Mouse (Mus musculus) ES-Bruce4 (cell line): Measurements from ENCODE around the gene Raly. TPM values are rescaled to one million over a fixed set of nuclear protein-coding genes. Genes with fewer than 3 reads are reported as not detected.
"Not testable (repeated sequence)": the region's sequence is repeated elsewhere in the genome, so short reads cannot be mapped to it uniquely, and the experiment has no call there.

Experiments
- H3K27ac ChIP-seq: 2 replicates; pipeline ENCODE4 v1.5.1; 2012; ENCODE audit warnings: low read length, inconsistent platforms; ENCODE audit not compliant: insufficient read depth
- H3K27me3 ChIP-seq: 2 replicates; pipeline ENCODE4 v1.6.1; 2012; ENCODE audit warnings: mild to moderate bottlenecking, low read length, inconsistent platforms; ENCODE audit not compliant: control insufficient read depth, poor library complexity, insufficient read depth, severe bottlenecking
- H3K36me3 ChIP-seq: 2 replicates; pipeline ENCODE4 v1.6.1; 2012; ENCODE audit warnings: inconsistent platforms, mild to moderate bottlenecking, low read length, moderate library complexity; ENCODE audit not compliant: control insufficient read depth, poor library complexity, insufficient read depth, severe bottlenecking
- H3K4me1 ChIP-seq: one replicate; pipeline ENCODE4 v1.8.1; 2011; ENCODE audit warnings: low read length; ENCODE audit not compliant: control insufficient read depth, insufficient read depth
- H3K4me3 ChIP-seq: 2 replicates; pipeline ENCODE4 v1.5.1; 2011; ENCODE audit warnings: low read depth, mild to moderate bottlenecking, low read length
- H3K9ac ChIP-seq: 2 replicates; pipeline ENCODE4 v1.6.1; 2012; ENCODE audit warnings: low read depth, mild to moderate bottlenecking, inconsistent platforms; ENCODE audit not compliant: poor library complexity, severe bottlenecking
- H3K9me3 ChIP-seq: replicated peaks from 2 replicates; pipeline ENCODE4 v1.6.1; 2012; ENCODE audit warnings: mild to moderate bottlenecking, low read length, inconsistent platforms; ENCODE audit not compliant: control insufficient read depth, poor library complexity, insufficient read depth, severe bottlenecking
- CTCF ChIP-seq: IDR thresholded peaks from one replicate; pipeline ENCODE4 v1.8.1; 2011; ENCODE audit warnings: low read depth, low read length
- EP300 ChIP-seq: IDR thresholded peaks from 2 replicates; pipeline ENCODE4 v1.6.1; 2011; ENCODE audit warnings: low read depth, low read length; ENCODE audit not compliant: insufficient read depth
- POLR2A ChIP-seq: IDR thresholded peaks from one replicate; pipeline ENCODE4 v1.8.1; 2011; ENCODE audit warnings: low read length; ENCODE audit not compliant: insufficient read depth
- polyA plus RNA-seq: library from polyadenylated mRNA; stranded (reverse); fragments of >200 nt; gene quantifications from 2 replicates; pipeline ENCODE4 v1.2.4, GENCODE M21; 2011; ENCODE audit warnings: low read depth; ENCODE audit not compliant: missing spikeins, insufficient read depth, insufficient read length

Raly gene
- polyA plus RNA-seq, 1 experiment: 241 TPM

DNA sequence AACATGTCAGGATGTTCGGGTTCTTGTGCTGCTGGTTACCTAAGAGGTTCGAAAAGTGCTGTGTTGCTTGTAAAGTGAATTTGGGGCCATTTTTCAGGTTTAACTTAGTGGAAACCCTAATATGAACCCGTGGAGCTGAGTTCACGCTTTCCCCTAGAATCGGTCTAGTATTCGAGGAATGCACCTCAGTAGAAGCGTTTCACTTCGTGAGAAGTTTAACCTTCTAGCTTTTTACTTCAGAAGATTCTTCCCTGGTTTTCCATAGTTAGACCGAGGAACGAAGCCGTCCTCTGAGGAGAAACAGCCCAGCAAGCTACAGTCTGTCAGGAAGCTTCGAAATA, 102.1 kb downstream of the Raly start:
- H3K27me3 ChIP-seq: no peaks in the 10 kb centered on the region
- H3K4me1 ChIP-seq: no peaks in the 10 kb centered on the region
- peak overlapping the region; percentile 80 for H3K9ac ChIP-seq
- peak overlapping the region; percentile 82 for H3K27ac ChIP-seq
- H3K36me3 ChIP-seq: peaks cover 37% of the 10 kb centered on the region
- peak overlapping the region; percentile 56 for H3K4me3 ChIP-seq
- no peaks in the 10 kb centered on the region for H3K9me3 ChIP-seq
- TF ChIP-seq POLR2A: no peak
- TF ChIP-seq CTCF: no peak

DNA sequence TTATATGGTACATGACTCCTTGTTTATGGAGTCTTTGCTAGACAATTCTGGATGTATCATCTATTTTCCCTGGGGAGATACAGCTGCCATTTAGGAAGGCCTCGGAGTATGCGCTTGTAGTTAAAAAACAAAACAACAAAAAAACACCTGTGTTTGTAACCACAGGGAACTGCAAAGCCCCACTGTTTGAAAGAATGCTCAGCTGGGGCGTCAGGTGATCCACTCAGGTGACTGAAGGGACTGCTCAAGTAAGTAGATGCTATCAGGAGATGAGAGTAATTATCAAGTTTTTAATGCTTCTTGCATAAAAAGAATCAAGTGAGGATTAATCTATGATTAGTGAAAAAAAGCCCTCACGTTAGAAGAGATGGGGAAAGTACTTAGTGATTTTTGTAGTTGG, 102.7 kb downstream of the Raly start:
- no peaks in the 10 kb centered on the region for H3K27me3 ChIP-seq
- no peak overlapping the region for H3K4me3 ChIP-seq
- peak overlapping the region; percentile 80 for H3K27ac ChIP-seq

DNA sequence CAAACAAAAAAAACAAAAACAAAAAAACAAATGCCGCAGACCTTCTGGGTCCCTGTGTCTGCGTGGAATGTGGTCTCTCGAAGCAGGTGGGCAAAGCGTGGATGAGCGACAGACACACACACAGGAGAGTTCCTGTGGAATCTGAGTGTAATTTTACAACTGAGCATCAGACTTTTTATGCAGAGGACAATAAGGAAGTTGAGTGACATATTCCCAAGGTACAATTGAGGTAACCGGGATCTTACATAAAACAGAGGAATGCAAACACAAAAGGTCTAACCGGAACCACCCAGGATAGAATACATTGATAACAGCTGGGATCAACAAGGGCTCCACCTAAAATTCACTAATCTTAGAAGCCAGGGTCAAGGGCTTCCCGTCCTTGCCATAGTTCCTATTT, 108.1 kb downstream of the Raly start:
- H3K36me3 ChIP-seq, H3K27me3 ChIP-seq, H3K9ac ChIP-seq, H3K9me3 ChIP-seq, H3K4me1 ChIP-seq, H3K4me3 ChIP-seq: not testable (repeated sequence)
- H3K27ac ChIP-seq: peak overlapping the region; percentile 93
- peak; percentile 53; the same call in 1 of the 2 replicates for TF ChIP-seq EP300

More for the DNA sequence above, 102.7 kb downstream of the Raly start:
- no peaks in the 10 kb centered on the region for H3K9me3 ChIP-seq
- peak overlapping the region; percentile 80 for H3K9ac ChIP-seq
- peaks cover 31% of the 10 kb centered on the region for H3K36me3 ChIP-seq
- TF ChIP-seq CTCF (no peak), EP300 (no peak), POLR2A (no peak)
- no peaks in the 10 kb centered on the region for H3K4me1 ChIP-seq

DNA sequence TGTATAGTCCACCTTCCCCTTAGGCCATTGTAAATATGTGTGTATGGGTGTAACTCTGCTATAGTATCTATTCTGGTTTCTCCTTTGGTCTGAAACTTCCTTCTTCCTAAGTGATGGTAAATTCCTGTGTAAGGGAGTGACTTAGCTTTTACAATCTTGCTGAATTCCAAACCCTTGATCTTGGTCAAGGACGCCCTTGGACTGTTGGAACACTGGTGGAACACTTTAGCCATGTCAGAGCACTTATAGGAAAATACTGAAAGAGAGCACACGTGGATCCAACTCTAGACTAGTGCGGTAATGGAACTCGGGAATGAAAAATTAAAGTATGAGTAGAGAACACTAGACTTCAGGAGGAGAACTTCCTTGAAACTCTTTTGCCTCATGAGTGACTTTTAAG, 108.5 kb downstream of the Raly start:
- H3K27ac ChIP-seq: peak overlapping the region; percentile 99
- not testable (repeated sequence) for H3K9ac ChIP-seq, H3K27me3 ChIP-seq, H3K9me3 ChIP-seq, H3K36me3 ChIP-seq, H3K4me3 ChIP-seq, H3K4me1 ChIP-seq
- TF ChIP-seq EP300: peak; percentile 23; the same call in 1 of the 2 replicates

DNA sequence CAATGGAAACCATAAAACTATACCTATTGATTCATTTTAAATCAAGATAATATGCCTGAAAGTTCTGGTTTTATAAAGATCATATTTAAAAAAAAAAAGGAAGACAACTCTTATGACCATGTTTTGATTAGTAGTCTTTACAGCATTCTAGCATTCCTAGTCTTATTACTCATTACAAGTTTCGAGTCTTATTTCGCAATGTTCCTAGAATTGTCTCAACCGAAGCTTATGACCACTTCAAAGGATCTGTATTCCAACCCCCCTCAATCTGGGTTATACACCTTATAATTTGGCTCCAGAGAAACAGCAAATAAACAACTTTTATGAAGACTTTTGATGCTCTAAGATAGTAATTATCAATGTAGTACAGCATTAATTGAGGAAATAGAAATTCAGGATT, 111.2 kb downstream of the Raly start:
- Histone ChIP-seq H3K36me3 (no peaks in the 10 kb centered on the region), H3K27me3 (no peaks in the 10 kb centered on the region), H3K9me3 (peaks cover 6% of the 10 kb centered on the region), H3K4me1 (peaks cover 6% of the 10 kb centered on the region), H3K9ac (0 out of 2 replicates have a peak overlapping the region, but pooled peaks have one; percentile 18), H3K27ac (peak overlapping the region; percentile 98), H3K4me3 (no peak overlapping the region)
- TF ChIP-seq POLR2A (no peak), EP300 (no peak), CTCF (no peak)

DNA sequence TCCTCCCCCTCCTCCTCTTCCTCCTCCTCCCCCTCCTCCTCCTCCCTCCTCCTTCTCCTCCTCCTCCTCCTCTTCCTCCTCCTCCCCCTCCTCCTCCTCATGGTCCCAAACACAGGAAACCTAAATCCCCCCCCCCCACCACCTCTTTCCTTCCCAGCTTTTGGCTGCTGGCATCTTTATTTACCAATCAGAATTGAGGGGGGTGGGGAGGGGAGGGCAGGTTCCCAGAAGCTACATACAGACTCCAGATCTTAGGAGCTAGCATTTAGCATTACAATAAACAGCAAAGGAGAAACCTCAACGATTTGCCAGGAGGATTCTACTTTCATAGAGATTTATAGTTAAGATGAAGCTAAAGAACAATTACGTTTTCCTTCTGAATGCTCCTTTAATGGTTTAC, 114.9 kb downstream of the Raly start:
- TF ChIP-seq CTCF: no peak
- TF ChIP-seq EP300: 0 out of 2 replicates have a peak, but pooled peaks have one; percentile 15
- no peak for TF ChIP-seq POLR2A
- Histone ChIP-seq H3K4me3 (no peak overlapping the region), H3K27me3 (no peaks in the 10 kb centered on the region), H3K27ac (peak overlapping the region; percentile 99), H3K9me3 (peaks cover 3% of the 10 kb centered on the region), H3K9ac (peak overlapping the region; percentile 75; the same call in 1 of the 2 replicates), H3K36me3 (no peaks in the 10 kb centered on the region), H3K4me1 (peaks cover 7% of the 10 kb centered on the region)

DNA sequence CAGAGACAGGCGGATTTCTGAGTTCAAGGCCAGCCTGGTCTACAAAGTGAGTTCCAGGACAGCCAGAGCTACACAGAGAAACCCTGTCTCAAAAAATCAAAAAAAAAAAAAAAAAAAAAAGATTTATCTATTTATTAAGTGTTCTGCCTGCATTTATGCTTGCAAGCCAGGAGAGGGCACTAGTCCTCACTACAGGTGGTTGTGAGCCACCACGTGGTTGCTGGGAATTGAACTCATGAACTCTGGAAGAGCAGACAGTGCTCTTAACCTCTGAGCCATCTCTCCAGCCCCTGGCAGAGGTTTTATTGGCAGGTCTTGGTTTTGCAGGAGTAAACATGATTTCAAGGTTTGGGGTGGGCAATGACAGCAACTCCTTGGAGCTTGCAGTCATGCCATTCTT, 117.3 kb downstream of the Raly start:
- not testable (repeated sequence) for H3K36me3 ChIP-seq, H3K4me3 ChIP-seq, H3K27me3 ChIP-seq, H3K4me1 ChIP-seq, H3K9me3 ChIP-seq
- H3K27ac ChIP-seq: peak overlapping the region; percentile 43
- TF ChIP-seq CTCF: peak; percentile 52
- peak overlapping the region; percentile 44; the same call in 1 of the 2 replicates for H3K9ac ChIP-seq
